Mouse (Mus musculus) megakaryocyte, embryonic 14.5 days (primary cell): ENCODE data around the gene Rnaseh2c.

Experiments
- FLI1 ChIP-seq: IDR thresholded peaks from 2 replicates; pipeline ENCODE4 v1.6.1; 2012; ENCODE audit warnings: low read length, inconsistent platforms, mixed read lengths
- GATA1 ChIP-seq: IDR thresholded peaks from 3 replicates; pipeline ENCODE4 v1.6.1; 2012; ENCODE audit warnings: mixed read lengths, low read length, inconsistent platforms, borderline replicate concordance

DNA sequence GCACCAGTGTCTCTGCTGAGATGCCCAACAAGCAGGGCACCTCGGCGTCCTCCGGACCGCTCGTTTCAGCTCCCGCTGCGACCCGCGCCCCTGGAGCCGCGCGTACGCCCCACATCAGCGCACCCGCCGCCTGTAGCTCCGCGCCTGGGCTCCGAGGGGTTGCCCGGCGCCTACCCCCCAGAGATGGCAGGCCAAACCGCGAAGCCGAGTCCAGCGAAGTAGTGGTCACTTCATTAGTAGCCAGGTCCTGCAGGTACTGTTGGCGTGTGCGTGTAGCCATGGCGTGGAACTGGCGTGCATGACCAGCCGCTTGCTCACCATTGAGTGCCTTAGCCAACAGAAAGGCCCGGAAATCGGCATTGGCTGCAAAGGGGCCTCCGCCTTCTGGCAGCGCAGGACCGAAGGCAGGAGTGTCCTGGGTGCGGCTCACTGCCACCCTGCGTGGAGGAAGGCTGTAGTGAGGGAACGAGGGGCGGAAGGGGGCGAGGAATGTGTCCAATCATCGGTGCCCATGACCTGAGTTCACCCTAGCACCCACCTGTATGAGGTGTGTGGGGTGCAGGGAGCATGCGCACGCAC, 53.1 kb downstream of the Rnaseh2c start:
- TF ChIP-seq GATA1, result no peak
- no peak for TF ChIP-seq FLI1
